Mouse (Mus musculus): ENCODE data around the gene Kcnn1.
"Not testable (repeated sequence)": the region's sequence is repeated elsewhere in the genome, so short reads cannot be mapped to it uniquely, and the experiment has no call there.

The Kcnn1 gene

DNA sequence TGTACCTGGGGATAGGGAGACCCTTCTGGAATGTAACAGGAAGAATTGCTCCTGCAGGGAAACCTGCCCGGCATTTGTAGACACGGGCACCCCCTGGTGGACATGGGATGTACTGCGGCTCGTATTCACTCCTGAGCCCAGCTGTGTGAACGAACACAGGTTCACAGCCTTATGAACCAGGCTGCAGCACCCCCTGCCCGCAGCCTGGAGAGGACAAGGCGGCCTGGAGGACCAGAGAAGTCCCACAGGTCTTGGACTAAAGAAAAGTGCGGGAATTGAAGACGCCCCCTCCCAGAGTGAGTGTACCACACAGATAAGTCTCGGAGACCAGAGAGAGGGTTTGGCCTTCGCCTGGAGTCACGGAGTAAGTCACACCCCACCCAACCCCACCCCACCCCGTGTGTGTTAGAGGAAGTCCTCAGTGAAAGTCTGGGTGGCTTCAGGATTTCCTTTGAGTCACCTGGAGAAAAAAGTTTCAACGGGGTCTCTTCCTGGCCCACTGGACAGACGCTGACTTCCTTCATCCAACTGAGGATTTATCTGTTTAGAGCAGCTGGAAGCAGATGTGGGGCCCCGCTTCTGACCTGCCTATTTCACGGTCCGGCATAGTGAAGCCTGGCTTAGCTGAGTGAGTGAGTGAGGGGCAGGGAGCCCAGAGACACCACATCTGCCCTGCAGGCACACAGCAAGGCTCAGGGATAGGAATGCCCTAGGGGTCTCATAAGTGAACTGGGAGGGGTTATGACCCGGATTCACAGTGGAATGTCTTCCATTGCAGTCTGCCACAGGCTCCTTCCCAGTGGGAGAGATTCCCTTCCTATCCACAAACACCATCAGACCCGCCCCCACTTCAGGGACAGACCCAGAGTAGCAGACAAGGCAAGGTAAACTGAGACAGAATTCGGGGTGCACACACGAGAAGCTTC, 21.6 kb downstream of the Kcnn1 start:
- peak; percentile 94 for DNase-seq

- peak; percentile 32 for DNase-seq
Observed at GRCm38 (mm10) chr8:70840590-70840989, 22.5 kb downstream of the Kcnn1 start.

GRCm38 (mm10) chr8:70839408-70840351, 23.4 kb downstream of the Kcnn1 start, which contains the start of gene Arrdc2:
Gene Arrdc2 (minus strand): TSS chr8:70839720.
- peak; percentile 99 for DNase-seq

DNA sequence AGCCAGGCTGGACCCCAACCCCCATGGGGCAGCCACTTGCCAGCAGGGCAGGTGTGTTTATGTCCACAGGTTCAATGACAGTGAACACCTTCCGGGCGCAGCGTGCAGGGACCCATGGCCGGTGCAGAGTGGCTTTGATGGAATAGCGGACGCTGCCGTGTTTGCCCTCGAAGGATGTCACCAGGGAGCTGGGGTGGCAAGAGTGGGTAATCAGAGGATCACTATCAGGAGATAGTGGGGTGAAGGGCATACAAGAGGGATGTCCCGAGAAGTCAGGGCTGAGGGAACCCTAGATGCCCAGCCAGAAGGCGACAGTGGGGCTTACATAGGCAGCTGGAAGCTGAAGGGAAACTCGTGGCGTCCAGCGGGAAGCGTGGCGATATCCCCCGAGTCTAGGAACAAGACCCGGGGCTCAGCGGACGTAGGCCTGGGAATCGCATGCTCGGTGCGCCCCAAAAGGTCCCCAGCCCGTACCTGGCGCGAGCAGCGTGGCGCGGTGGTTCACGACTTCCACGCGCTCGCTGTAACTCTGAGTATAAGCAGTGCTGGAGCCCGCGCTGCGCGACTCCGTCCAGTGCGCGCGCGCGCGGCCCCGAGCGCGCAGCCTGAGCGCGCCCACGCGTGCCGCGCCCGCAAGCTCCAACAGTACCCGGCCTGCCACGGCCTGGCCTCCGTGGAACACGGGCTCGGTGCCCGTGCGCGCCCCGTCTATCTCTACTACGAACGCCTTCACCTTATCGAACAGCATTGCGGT, 24.2 kb downstream of the Kcnn1 start:
- DNase-seq = no peak

GRCm38 (mm10) chr8:70836666-70837065, 26.4 kb downstream of the Kcnn1 start:
- no peak for DNase-seq

GRCm38 (mm10) chr8:70834071-70834470, 29.0 kb downstream of the Kcnn1 start:
- no peak for DNase-seq

DNA sequence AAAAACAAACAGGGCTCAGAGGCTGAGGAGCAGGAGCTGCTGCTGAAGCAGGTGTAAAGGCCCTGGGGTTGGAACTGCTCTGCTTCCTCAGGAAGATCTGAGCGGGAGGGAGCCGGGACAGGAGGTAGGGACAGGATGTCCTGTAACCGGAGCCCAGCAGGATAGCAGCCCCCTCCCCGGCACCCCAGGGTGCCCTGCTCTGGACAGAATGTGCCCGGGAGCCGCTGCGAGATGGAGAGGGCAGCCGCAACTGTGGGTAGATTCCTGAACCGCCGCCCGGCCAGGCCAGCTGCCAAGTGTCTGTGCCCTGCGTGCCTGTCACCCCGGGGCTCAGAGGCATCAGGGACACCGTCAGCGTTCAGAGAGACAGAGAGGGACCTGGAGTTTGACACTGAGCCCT, 29.5 kb downstream of the Kcnn1 start:
- peak; percentile 28 for DNase-seq

- DNase-seq = peak; percentile 58
Observed at GRCm38 (mm10) chr8:70833018-70833482, 30.0 kb downstream of the Kcnn1 start.

DNA sequence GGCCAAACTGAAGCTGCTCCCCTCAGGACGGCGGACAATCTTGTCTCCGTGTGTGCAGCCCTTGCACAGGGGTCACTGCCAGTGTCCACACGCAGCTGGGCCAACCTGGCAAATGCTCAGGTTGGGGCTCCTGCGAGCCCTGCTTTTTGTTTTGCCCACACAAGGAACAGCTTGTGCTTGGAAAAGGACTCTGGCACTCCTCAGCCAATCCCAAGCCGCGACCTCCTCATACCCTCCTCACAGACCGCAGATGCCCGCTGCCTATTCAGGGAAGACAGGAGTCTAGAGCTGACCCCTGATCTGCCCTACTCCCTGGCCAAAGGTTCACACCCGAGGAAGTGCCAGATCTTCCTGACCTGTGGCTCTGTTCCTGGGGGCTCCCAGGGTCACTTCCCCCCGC, 30.7 kb downstream of the Kcnn1 start:
- no peak for DNase-seq

DNA sequence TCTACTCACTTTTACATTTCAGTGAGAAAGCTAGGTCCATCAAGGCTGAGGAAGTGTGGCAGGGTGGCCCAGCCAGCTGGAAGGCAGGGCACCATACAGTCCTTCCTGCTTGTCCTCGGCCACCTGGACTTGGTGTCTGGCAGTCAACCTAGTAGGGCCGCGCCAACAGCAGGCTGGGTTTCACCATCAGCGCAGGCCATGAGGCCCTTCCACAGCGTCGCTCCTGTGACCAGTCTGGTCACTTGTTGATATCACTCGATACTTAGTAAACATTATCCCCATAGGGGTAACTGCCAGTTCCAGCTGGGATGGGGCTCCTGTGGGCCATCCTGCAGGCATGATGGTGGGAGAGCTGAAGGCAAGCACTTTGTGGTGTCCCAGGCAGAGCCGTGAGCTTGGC, 31.5 kb downstream of the Kcnn1 start:
- DNase-seq = no peak

DNA sequence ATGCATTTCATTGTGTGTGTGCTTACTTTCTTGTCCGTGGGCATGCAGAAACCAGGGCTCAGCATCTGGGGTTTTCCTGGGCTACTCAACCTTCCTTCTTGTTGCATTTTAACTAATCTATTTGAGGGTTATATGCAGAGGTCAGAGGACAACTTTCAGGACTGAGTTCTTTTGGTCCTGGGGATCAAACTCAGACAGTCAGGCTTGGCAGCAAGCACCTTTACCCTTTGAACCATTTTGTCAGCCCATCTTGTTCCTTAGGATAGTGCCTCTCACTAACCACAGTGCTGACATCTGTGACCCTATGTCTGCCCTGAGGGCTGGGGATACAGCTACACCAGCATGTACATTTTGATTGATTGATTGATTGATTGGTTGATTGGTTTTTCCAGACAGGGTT, 35.3 kb downstream of the Kcnn1 start:
- no peak for DNase-seq

GRCm38 (mm10) chr8:70827010-70827409, 36.0 kb downstream of the Kcnn1 start:
- DNase-seq = peak; percentile 39

DNA sequence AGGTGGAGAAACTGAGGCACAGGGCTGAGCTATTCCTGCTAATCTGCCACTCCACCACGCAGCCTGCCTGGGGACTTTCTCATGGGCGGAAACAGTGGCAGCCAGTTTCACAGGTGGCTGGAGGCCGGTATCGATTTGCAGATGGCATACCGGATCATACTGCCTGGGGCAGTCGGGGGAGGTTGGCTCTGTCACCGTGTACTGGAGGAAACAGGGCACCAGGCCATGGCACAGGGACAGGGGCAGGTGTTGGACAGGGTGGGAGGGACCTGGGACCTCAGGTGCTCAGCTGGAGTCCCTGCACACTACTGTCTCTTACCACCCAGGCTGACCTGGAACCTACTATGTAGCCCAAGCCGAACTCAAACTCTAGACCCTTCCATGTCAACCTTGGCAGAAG, 37.2 kb downstream of the Kcnn1 start:
- DNase-seq = no peak

- DNase-seq = no peak
Observed at GRCm38 (mm10) chr8:70823802-70824201, 39.3 kb downstream of the Kcnn1 start.

DNA sequence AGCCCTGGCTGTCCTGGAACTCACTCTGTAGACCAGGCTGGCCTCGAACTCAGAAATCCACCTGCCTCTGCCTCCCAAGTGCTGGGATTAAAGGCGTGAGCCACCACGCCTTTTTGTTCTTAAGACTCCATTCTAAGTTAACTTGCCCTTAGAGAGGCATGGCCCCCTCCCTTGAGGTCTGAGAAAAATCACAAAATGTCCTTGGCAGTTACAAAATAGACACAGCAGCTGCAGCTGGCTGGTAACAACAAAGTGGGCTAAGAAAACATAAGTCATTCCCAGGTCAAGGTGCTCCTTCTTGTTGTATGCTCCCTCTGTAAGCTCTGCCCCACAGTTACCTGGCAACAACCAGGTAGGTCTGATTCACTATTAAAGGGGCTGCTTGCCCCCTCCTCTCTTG, 40.5 kb downstream of the Kcnn1 start:
- not testable (repeated sequence) for DNase-seq

DNA sequence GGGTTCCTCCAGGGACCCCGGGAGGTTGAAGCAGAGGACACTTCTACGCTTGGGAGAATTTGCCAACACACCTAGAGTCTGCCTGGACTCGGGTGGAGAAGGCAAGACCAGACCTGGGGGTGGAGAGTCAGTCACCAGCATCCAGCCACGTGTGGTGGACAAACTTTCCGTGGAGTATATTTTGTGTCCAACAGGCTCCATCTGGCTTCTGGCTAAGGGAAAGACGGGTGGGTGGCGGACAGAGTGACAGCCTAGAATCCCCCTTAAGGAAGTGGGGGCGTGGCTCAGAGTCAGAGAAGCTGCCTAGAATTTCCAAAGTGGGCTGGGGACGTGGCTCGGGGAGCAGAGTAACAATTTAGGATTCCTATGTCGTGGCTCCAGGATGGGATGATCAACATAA, 41.1 kb downstream of the Kcnn1 start:
- DNase-seq = no peak

DNA sequence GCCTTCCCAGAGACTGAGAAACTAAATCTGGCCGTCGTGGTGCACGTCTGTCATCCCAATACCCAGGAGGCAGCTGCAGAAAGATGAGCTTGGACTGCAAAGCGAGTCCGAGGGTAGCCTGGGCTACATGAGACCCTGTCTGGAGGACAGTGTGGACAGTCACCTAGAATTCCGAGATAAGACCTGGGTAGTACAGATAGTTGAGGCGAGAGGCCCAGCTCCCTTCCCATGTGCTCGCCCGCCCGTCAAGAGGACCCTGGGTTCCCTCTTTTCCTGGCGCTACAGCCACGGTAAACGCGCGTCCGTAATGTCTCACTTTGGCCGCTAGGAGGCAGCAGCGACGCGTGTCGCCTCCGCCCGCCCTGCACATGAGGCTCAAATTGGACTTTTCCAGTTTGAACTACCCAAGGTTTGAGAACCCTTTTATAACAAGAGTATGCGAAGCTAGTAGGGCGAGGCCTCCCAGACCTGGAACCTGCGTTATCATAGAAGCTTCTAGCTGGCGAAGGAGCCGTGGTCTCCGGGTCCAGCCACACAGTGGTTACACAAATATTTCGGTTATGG, 41.6 kb downstream of the Kcnn1 start:
- peak; percentile 85 for DNase-seq

DNA sequence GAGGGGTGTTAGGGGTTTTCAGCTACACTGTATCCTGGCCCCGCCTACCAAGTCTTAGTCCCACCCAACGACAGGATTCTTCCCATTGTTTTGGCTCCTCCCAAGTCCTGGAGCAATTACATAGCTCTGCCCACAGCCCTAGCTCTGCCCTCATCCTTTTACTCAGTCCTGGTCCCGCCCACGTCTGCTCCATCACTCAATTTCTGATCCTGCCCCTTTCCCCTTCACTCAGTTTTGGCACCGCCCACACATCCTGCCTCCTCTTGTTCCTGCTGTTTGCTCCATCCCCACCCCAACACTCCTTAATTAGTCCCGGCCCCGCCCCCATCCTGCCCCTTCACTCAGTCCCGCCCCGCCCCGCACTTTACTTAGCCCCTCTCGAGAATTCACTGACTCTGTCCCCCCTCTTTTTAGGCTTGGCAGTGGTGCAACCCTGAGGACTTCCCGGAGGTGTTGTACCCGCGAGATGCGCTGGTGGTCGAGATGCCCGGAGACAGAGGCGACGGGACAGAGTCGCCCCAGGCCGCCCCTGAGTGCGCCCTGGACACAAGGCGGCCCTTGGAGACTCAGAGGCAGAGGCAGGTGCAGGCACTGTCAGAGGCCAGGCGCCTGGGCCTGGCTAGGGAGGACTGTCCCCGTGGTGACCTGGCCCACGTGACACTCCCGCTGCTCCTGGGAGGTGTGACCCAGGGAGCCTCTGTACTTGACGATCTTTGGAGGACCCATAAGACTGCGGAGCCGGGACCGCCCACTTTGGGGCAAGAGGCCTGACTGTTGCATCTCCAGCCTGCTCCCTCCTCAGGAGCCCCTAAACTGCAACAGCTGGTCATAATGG, 42.7 kb downstream of the Kcnn1 start:
- peak; percentile 36 for DNase-seq

- peak; percentile 58 for DNase-seq
Observed at GRCm38 (mm10) chr8:70816679-70817078, 46.4 kb downstream of the Kcnn1 start.

- no peak for DNase-seq
Observed at GRCm38 (mm10) chr8:70812885-70813284, 50.2 kb downstream of the Kcnn1 start.

DNA sequence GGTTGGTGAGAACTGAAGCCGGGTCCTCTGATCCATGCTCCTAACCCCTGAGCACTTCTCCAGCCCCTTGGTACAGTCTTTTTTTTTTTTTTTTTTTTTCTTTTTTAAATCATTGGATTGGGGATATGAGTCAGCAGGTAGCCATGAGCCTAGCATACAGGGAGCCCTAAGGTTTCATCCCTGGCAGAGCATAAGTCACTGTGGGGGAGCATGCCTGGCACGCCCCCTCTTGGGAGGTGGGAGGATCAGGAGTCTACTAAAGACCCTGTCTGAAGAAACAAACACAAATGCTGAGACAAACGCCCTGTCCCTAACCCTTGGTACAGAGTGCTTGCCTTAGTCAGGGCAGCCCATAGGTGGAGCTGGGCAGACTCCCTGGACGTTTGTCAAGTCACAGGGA, 51.0 kb downstream of the Kcnn1 start:
- DNase-seq = no peak
